Mouse (Mus musculus) embryonic facial prominence, embryonic 10.5 days (tissue): ENCODE measurements around the gene Upf2. TPM values are rescaled to one million over a fixed set of nuclear protein-coding genes. Genes with fewer than 3 reads are reported as not detected.
"Not testable (repeated sequence)": the region's sequence is repeated elsewhere in the genome, so short reads cannot be mapped to it uniquely, and the experiment has no call there.

Source experiments
- DNase-seq: peaks from one replicate; pipeline ENCODE4 v3.0.0-alpha.2; 2017; ENCODE audit warnings: low spot score
- H3K27ac ChIP-seq: fragments of 300-500 bp; sonication (generic); replicated peaks from 2 replicates; pipeline ENCODE4 v1.5.1; 2016; ENCODE audit warnings: mild to moderate bottlenecking
- H3K27me3 ChIP-seq: fragments of 300-500 bp; sonication (generic); replicated peaks from 2 replicates; pipeline ENCODE4 v1.6.1; 2016; ENCODE audit warnings: low read depth, mild to moderate bottlenecking; ENCODE audit not compliant: poor library complexity, severe bottlenecking
- H3K36me3 ChIP-seq: fragments of 300-500 bp; sonication (generic); replicated peaks from 2 replicates; pipeline ENCODE4 v1.6.1; 2016; ENCODE audit warnings: mild to moderate bottlenecking, moderate library complexity
- H3K4me1 ChIP-seq: fragments of 300-500 bp; sonication (generic); 2 replicates; pipeline ENCODE4 v1.6.1; 2016
- H3K4me3 ChIP-seq: fragments of 300-500 bp; sonication (generic); 2 replicates; pipeline ENCODE4 v1.5.1; 2016; ENCODE audit warnings: mild to moderate bottlenecking, moderate library complexity
- H3K9me3 ChIP-seq: fragments of 300-500 bp; sonication (generic); 2 replicates; pipeline ENCODE4 v1.6.1; 2016; ENCODE audit warnings: mild to moderate bottlenecking
- WGBS: fragments of 180-500 bp; shearing (Covaris S2); methylation state at CpG from one replicate; pipeline ENCODE4 v1.1.7; 2016; 5-methylcytosine and 5-hydroxymethylcytosine counted together
- polyA plus RNA-seq: library from polyadenylated mRNA; unstranded; fragments of >200 nt; fragmentation: Nextera tagmentation; extraction: Ambion mirVana; gene quantifications from 2 replicates; pipeline ENCODE4 v1.2.1, GENCODE M21; 2016

Upf2 gene
- polyA plus RNA-seq, 1 experiment from 2014 or later = 10.6 TPM

DNA sequence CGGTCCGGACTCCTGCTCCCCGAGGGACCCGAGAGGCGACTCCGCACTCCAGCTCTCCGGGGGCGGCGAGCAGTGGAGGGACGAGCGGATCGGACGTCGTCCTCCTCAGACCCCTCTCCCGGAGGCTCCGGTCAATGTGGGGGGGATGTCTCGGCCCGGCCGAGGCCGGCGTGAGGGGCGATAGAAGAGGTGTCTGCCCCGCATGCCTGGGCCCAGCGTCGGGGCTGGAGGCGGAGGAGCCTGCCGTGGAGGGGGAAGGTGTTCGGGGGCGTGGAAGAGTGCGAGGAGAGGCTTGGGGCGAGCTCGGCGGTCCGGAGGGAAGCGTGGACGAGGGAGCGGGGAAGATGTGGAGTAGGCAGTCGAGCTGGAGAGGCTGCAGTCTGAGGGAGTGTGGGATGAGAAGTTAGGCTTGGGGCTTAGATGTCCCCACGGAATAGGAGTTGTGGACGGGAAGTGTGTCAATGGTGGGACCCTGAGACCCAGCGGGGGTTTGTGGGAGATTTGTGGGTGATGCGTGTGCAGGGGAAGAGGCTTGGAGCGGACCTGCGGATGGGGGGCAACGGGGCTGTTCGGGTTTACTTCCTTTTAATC is 447 bp downstream of the Upf2 start:
- WGBS = under 1% methylated on average over 46 of the region's 46 CpGs
- no peaks in the 10 kb centered on the region for H3K9me3 ChIP-seq
- no peak for DNase-seq
- H3K4me1 ChIP-seq = peaks cover 12% of the 10 kb centered on the region
- H3K36me3 ChIP-seq = peaks cover 4% of the 10 kb centered on the region; the same call in 1 of the 2 replicates
- H3K27ac ChIP-seq = peak overlapping the region; percentile 96
- peak overlapping the region; percentile 99 for H3K4me3 ChIP-seq
- H3K27me3 ChIP-seq = no peaks in the 10 kb centered on the region

DNA sequence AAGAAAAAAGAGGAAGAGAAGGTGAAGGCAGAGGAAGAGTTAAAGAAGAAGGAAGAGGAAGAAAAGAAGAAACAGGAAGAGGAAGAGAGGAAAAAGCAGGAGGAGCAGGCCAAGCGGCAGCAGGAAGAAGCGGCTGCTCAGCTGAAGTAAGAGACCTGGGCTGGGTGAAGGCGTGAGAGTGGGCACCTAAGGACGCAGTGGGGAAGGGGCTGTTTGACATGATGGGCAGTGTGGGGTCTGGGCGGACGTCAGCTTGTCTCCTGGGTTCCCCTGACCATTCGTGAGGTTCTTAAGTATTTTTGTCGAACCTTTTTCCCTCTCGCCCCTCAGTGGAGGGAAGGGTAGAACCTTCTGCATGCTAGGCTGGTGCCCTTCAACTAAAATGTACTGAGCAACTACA is 6.4 kb downstream of the Upf2 start:
- no peak overlapping the region for H3K4me3 ChIP-seq
- H3K4me1 ChIP-seq = peaks cover under 1% of the 10 kb centered on the region
- 90% methylated on average over 9 of the region's 9 CpGs for WGBS
- no peaks in the 10 kb centered on the region for H3K9me3 ChIP-seq
- no peaks in the 10 kb centered on the region for H3K27me3 ChIP-seq
- H3K36me3 ChIP-seq = peaks cover 61% of the 10 kb centered on the region
- no peak overlapping the region for H3K27ac ChIP-seq
- DNase-seq = no peak

DNA sequence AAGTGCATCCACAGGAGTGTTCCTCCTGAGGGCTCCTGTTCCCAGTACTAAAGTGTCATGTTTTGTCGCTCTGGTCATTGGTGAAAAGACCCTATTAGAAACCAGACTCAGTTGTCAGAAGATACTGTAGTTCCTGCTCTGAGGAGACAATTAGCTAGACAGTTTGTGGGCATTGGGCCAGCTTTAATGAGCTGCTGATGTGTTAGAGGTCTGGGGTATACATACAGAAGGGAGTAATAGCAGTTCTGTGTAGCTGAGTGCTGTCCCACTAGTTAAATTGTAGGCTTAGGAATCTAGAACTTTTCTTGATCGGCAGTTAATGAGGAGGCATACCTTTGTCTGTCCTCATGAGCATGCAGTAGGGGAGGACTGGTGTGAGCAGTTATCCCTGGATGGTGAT is 11.0 kb downstream of the Upf2 start:
- Histone ChIP-seq H3K27me3 (no peaks in the 10 kb centered on the region), H3K9me3 (no peaks in the 10 kb centered on the region), H3K4me1 (no peaks in the 10 kb centered on the region), H3K27ac (no peak overlapping the region), H3K4me3 (no peak overlapping the region), H3K36me3 (peaks cover 93% of the 10 kb centered on the region)
- 91% methylated on average over 2 of the region's 2 CpGs for WGBS
- no peak for DNase-seq

DNA sequence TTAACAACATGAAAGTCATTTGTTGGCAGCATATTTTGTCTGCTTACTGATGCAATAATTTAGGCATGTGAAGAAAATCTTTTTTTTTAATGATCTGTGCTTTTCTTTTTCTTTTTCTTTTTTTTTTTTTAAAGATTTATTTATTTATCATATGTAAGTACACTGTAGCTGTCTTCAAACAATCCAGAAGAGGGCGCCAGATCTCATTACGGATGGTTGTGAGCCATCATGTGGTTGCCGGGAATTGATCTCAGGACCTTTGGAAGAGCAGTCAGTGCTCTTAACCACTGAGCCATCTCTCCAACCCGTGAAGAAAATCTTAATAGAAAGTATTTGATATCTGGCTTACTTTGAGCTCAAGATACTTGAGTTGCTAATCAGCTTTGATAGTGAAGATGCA is 12.5 kb downstream of the Upf2 start:
- not testable (repeated sequence) for H3K27ac ChIP-seq, H3K9me3 ChIP-seq, H3K27me3 ChIP-seq, H3K4me3 ChIP-seq, DNase-seq, H3K4me1 ChIP-seq
- peaks cover 84% of the 10 kb centered on the region for H3K36me3 ChIP-seq
- WGBS = 82% methylated on average over 4 of the region's 4 CpGs

DNA sequence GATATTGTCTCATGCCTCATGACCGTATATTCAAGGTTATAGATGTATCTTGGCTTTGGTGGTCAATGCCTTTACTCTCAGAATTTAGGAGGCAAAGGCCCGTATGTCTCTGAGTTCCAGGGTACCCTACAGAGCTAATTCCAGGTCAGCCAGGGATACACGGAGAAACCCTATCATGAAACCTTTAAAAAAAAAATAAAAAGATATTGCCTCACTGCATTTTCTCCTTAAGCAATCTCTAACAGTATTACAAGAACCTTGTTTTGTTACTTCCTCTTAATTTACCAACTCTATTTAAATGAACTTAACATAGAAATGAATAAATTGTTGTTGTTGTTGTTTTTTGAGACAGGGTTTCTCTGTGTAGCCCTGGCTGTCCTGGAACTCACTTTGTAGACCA is 14.7 kb downstream of the Upf2 start:
- 93% methylated on average over 3 of the region's 3 CpGs for WGBS
- no peak for DNase-seq
- Histone ChIP-seq H3K27ac (no peak overlapping the region), H3K4me1 (no peaks in the 10 kb centered on the region), H3K36me3 (peaks cover 63% of the 10 kb centered on the region), H3K27me3 (no peaks in the 10 kb centered on the region), H3K9me3 (no peaks in the 10 kb centered on the region), H3K4me3 (no peak overlapping the region)

DNA sequence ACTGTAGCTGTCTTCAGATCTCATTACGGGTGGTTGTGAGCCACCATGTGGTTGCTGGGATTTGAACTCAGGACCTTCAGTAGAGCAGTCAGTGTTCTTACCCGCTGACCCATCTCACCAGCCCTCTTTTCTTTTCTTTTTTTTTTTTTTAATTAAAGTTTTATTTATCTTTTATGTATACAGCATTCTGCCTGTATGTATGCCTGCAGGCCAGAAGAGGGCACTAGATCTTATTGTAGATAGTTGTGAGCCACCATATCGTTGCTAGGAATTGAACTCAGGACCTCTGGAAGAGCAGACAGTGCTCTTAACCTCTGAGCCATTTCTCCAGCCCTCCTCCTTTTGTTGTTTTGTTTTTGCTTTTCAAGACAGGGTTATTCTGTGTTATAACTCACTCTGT is 19.4 kb downstream of the Upf2 start:
- not testable (repeated sequence) for DNase-seq, H3K27ac ChIP-seq, H3K4me1 ChIP-seq, H3K4me3 ChIP-seq, H3K9me3 ChIP-seq, H3K27me3 ChIP-seq
- WGBS = 97% methylated on average over 3 of the region's 3 CpGs
- peaks cover 42% of the 10 kb centered on the region for H3K36me3 ChIP-seq

DNA sequence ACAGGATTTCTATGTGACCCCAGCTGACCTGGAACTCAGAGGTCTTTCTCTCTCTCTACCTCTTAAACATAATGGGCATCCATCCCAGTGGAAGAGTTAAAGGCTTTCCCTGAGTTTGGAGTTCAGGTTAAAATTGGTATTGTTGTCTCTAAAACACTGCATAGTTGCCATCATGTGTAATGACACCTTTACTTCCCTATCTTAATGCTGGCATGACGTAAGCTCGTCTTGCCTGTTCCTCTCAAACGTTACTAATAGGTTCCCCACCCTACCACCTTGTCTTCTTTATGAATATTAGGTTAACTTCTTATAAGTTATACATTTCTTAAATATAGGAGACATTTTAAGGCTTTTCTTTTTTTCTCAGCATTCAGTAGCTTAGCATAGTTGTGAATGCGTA is 26.3 kb downstream of the Upf2 start:
- WGBS = 94% methylated on average over 4 of the region's 4 CpGs
- no peaks in the 10 kb centered on the region for H3K9me3 ChIP-seq

DNA sequence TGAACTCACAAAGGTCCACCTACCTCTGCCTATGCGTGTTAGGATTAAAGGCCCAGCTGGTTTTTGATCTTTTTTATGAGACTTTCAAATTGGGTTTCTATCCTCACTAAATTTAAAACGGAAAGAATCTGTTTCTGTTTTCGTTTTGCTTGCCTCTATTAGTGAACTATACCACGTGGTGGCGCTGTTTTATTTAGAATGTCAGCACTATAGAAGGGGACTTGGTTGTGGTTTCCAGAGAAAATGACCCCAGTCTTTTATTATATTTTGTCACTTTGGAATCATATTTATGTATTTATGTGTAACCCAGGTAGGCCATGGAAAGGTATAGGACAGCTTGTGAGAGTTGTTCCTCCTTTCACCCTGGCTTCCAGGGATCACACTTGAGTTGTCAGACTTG is 44.3 kb downstream of the Upf2 start:
- peaks cover 29% of the 10 kb centered on the region for H3K36me3 ChIP-seq
- no peaks in the 10 kb centered on the region for H3K4me1 ChIP-seq
- no peaks in the 10 kb centered on the region for H3K27me3 ChIP-seq
- H3K4me3 ChIP-seq = no peak overlapping the region
- 29% methylated on average over 5 of the region's 5 CpGs for WGBS
- no peak overlapping the region for H3K27ac ChIP-seq
- H3K9me3 ChIP-seq = no peaks in the 10 kb centered on the region
- DNase-seq = peak; percentile 18

More for the DNA sequence above, 26.3 kb downstream of the Upf2 start:
- Histone ChIP-seq H3K4me3 (no peak overlapping the region), H3K36me3 (peaks cover 70% of the 10 kb centered on the region), H3K27me3 (no peaks in the 10 kb centered on the region), H3K4me1 (no peaks in the 10 kb centered on the region), H3K27ac (no peak overlapping the region)
- DNase-seq = no peak

DNA sequence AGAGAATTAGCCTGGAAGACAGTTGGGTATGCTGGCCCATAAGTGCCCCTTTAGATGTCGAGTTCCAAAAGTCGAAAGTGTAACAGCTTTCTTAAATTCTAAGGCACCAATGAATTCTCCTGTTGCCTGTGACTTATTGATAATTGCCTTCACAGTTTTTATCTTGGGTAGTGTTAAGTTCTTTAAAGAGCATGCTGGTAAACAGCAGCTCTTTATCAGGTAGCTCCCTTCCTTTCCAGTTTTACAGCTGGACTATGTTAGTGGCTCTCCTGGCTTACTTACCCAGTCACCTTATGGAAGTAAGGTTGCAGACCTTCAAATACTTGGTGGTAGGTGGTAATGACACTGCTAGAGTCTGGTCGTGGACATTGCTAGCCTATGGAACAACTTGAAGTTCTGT is 52.7 kb downstream of the Upf2 start:
- peaks cover 40% of the 10 kb centered on the region for H3K36me3 ChIP-seq
- no peaks in the 10 kb centered on the region for H3K9me3 ChIP-seq
- no peaks in the 10 kb centered on the region for H3K27me3 ChIP-seq
- H3K4me3 ChIP-seq = no peak overlapping the region
- WGBS = 88% methylated on average over 3 of the region's 3 CpGs
- H3K27ac ChIP-seq = no peak overlapping the region
- peaks cover 6% of the 10 kb centered on the region for H3K4me1 ChIP-seq
- no peak for DNase-seq

DNA sequence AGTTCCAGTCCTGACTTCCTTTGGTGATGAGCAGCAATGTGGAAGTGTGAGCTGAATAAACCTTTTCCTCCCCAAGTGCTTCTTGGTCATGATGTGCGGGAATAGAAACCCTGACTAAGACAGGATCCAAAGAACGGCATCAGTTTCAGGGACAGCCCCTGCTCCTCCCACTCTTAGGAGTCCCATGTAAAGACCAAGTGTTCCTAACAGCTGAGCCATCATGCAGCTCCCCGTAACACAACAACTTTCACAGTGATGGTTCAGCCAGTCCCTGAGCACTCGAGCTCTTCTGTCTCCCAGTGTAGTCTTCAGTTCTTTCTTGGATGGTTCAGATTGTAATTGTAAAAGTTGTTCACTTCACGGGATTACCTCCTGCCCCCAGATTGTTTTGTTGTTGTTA is 63.3 kb downstream of the Upf2 start:
- Histone ChIP-seq H3K4me1 (no peaks in the 10 kb centered on the region), H3K27ac (no peak overlapping the region), H3K36me3 (peaks cover 60% of the 10 kb centered on the region), H3K27me3 (no peaks in the 10 kb centered on the region), H3K4me3 (no peak overlapping the region), H3K9me3 (no peaks in the 10 kb centered on the region)
- no peak for DNase-seq
- 92% methylated on average over 5 of the region's 5 CpGs for WGBS

DNA sequence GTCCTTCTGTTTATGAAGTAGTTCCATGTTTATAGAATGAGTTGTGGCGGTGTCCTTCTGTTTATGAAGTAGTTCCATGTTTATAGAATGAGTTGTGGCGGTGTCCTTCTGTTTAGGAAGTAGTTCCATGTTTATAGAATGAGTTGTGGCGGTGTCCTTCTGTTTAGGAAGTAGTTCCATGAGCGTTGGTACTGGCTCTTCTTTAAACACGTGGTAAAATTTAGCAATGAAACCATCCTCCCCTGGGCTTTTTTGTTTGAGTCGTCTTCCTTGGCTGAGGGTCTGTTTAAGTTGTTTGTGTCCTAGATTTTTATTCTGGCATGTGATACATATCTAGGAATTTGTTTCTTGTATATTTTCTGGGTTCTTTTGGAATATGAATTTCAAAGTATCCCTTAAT is 63.9 kb downstream of the Upf2 start:
- not testable (repeated sequence) for DNase-seq, H3K4me3 ChIP-seq, H3K9me3 ChIP-seq, H3K4me1 ChIP-seq, H3K27ac ChIP-seq, H3K27me3 ChIP-seq
- 89% methylated on average over 6 of the region's 6 CpGs for WGBS
- peaks cover 66% of the 10 kb centered on the region for H3K36me3 ChIP-seq

DNA sequence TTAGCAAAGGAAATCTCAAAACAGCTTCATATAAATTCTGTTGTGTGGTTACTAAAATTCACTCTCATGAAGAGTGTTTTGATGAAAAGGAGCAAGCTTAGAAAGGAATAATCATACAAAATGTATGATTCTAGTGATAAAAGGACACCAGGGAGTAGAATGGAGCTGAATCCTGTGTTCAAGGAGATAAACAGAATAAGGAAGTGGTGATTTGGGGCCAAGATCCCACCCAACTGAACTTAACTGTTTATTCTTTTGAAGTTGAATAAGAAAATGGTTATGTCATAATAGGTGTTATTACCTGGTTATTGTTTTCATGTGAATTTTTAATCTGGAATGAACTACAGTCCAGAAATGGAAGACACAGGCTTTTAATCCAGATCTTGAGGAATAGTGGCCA is 69.3 kb downstream of the Upf2 start:
- Histone ChIP-seq H3K27ac (no peak overlapping the region), H3K4me3 (no peak overlapping the region), H3K4me1 (no peaks in the 10 kb centered on the region), H3K9me3 (no peaks in the 10 kb centered on the region), H3K27me3 (no peaks in the 10 kb centered on the region), H3K36me3 (peaks cover 74% of the 10 kb centered on the region)
- DNase-seq = no peak

DNA sequence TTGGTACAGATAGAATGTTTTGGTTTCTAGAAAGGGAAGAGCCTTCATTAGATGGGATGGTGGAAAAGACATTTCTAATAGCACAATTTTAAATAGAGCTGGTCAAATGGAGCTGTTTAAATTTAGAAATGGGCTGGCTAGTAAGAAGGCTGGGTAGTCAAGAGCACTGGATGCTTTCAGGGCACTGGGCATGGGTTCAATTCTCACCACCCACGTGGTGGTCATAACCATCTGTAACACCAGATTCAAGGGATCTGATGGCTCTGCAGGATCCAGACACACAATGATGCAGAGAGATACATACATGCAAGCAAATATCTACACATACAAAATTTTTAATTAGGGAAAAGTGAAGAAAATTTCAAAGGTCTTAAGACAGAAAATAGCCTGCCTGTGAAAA is 91.4 kb downstream of the Upf2 start:
- 87% methylated on average over 1 of the region's 1 CpGs for WGBS

DNA sequence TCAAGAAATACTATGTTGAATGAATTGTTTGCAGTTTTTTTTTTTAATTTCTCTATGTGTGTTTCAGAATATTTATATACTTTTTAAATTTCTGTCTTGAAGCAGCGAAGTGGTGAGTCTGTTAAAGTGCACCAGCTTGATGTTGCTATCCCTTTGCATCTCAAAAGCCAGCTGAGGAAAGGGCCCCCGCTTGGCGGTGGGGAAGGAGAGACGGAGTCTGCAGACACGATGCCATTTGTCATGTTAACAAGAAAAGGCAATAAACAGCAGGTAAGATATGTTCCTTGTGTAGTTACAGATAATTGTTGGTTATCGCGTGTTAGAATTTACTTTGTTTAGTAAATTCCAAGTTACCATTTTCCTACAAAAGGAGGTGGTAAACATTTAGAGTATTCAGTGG is 95.5 kb downstream of the Upf2 start:
- DNase-seq = no peak
- H3K9me3 ChIP-seq = no peaks in the 10 kb centered on the region
- no peaks in the 10 kb centered on the region for H3K27me3 ChIP-seq
- peaks cover 85% of the 10 kb centered on the region for H3K36me3 ChIP-seq
- 75% methylated on average over 7 of the region's 7 CpGs for WGBS
- no peak overlapping the region for H3K27ac ChIP-seq
- no peaks in the 10 kb centered on the region for H3K4me1 ChIP-seq
- no peak overlapping the region for H3K4me3 ChIP-seq

More for the DNA sequence above, 91.4 kb downstream of the Upf2 start:
- DNase-seq = no peak
- Histone ChIP-seq H3K4me3 (no peak overlapping the region), H3K4me1 (no peaks in the 10 kb centered on the region), H3K27ac (no peak overlapping the region), H3K27me3 (no peaks in the 10 kb centered on the region), H3K36me3 (peaks cover 65% of the 10 kb centered on the region), H3K9me3 (no peaks in the 10 kb centered on the region)
